Mouse (Mus musculus): Measurements from ENCODE around the gene Lingo2. TPM values are rescaled to one million over a fixed set of nuclear protein-coding genes. Genes with fewer than 3 reads are reported as not detected.

Lingo2 gene
- polyA plus RNA-seq, 1 experiment from 2014 or later = 0.06 TPM

GRCm38 (mm10) chr4:36730691-36731090 lies 220.9 kb downstream of the Lingo2 start:
- H3K4me3 ChIP-seq = no peak overlapping the region
- no peak overlapping the region for H3K27ac ChIP-seq
- WGBS (ENCODE audit: insufficient replicate concordance) = 64% methylated on average over 2 of the region's 2 CpGs
- no peaks in the 10 kb centered on the region for H3K27me3 ChIP-seq (replicated peaks)
- ATAC-seq = no peak
- no peaks in the 10 kb centered on the region for H3K4me1 ChIP-seq
- H3K36me3 ChIP-seq = no peaks in the 10 kb centered on the region
- no peak overlapping the region for H3K4me2 ChIP-seq
- no peak overlapping the region for H3K9ac ChIP-seq
- no peaks in the 10 kb centered on the region for H3K9me3 ChIP-seq (replicated peaks)

- WGBS (ENCODE audit: insufficient replicate concordance) = 40% methylated on average over 1 of the region's 1 CpGs
- H3K4me2 ChIP-seq = no peak overlapping the region
- H3K27me3 ChIP-seq (replicated peaks) = no peaks in the 10 kb centered on the region
- H3K9me3 ChIP-seq (replicated peaks) = no peaks in the 10 kb centered on the region
- no peaks in the 10 kb centered on the region for H3K36me3 ChIP-seq
- H3K9ac ChIP-seq = no peak overlapping the region
- no peak for ATAC-seq
- H3K4me3 ChIP-seq = no peak overlapping the region
- H3K4me1 ChIP-seq = no peaks in the 10 kb centered on the region
- no peak overlapping the region for H3K27ac ChIP-seq
These were observed 235.1 kb downstream of the Lingo2 start for GRCm38 (mm10) chr4:36716411-36716810.

GRCm38 (mm10) chr4:36698888-36699287 lies 252.7 kb downstream of the Lingo2 start:
- no peaks in the 10 kb centered on the region for H3K9me3 ChIP-seq (replicated peaks)
- no peaks in the 10 kb centered on the region for H3K27me3 ChIP-seq (replicated peaks)
- peak; percentile 63 for ATAC-seq
- no peak overlapping the region for H3K4me3 ChIP-seq
- 45% methylated on average over 3 of the region's 3 CpGs for WGBS (ENCODE audit: insufficient replicate concordance)
- H3K4me1 ChIP-seq = peaks cover 8% of the 10 kb centered on the region; the same call in 1 of the 2 replicates
- no peak overlapping the region for H3K9ac ChIP-seq
- H3K36me3 ChIP-seq = no peaks in the 10 kb centered on the region
- no peak overlapping the region for H3K4me2 ChIP-seq
- H3K27ac ChIP-seq = no peak overlapping the region

GRCm38 (mm10) chr4:36696810-36697209 lies 254.7 kb downstream of the Lingo2 start:
- WGBS (ENCODE audit: insufficient replicate concordance) = 46% methylated on average over 2 of the region's 2 CpGs
- Histone ChIP-seq H3K9ac (no peak overlapping the region), H3K4me3 (no peak overlapping the region), H3K4me1 (peaks cover 8% of the 10 kb centered on the region; the same call in 1 of the 2 replicates), H3K36me3 (no peaks in the 10 kb centered on the region), H3K4me2 (no peak overlapping the region), H3K27me3 (replicated peaks) (no peaks in the 10 kb centered on the region), H3K27ac (no peak overlapping the region), H3K9me3 (replicated peaks) (no peaks in the 10 kb centered on the region)
- ATAC-seq = peak; percentile 82

GRCm38 (mm10) chr4:36659920-36660319 lies 291.6 kb downstream of the Lingo2 start:
- no peak overlapping the region for H3K9ac ChIP-seq
- H3K4me3 ChIP-seq = no peak overlapping the region
- H3K4me1 ChIP-seq = no peaks in the 10 kb centered on the region
- 75% methylated on average over 2 of the region's 2 CpGs for WGBS (ENCODE audit: insufficient replicate concordance)
- no peak overlapping the region for H3K4me2 ChIP-seq
- H3K27me3 ChIP-seq (replicated peaks) = no peaks in the 10 kb centered on the region
- H3K36me3 ChIP-seq = no peaks in the 10 kb centered on the region
- no peak for ATAC-seq
- no peak overlapping the region for H3K27ac ChIP-seq
- no peaks in the 10 kb centered on the region for H3K9me3 ChIP-seq (replicated peaks)

- H3K27ac ChIP-seq = no peak overlapping the region
- no peak overlapping the region for H3K4me2 ChIP-seq
- H3K4me1 ChIP-seq = no peaks in the 10 kb centered on the region
- no peak overlapping the region for H3K9ac ChIP-seq
- no peak overlapping the region for H3K4me3 ChIP-seq
- no peaks in the 10 kb centered on the region for H3K36me3 ChIP-seq
- H3K27me3 ChIP-seq (replicated peaks) = no peaks in the 10 kb centered on the region
- ATAC-seq = no peak
- no peaks in the 10 kb centered on the region for H3K9me3 ChIP-seq (replicated peaks)
These were observed 303.8 kb downstream of the Lingo2 start for GRCm38 (mm10) chr4:36647753-36648152.

GRCm38 (mm10) chr4:36635666-36636065 lies 315.9 kb downstream of the Lingo2 start:
- H3K4me1 ChIP-seq = no peaks in the 10 kb centered on the region
- H3K27me3 ChIP-seq (replicated peaks) = no peaks in the 10 kb centered on the region
- no peak overlapping the region for H3K9ac ChIP-seq
- no peak for ATAC-seq
- H3K36me3 ChIP-seq = no peaks in the 10 kb centered on the region
- no peak overlapping the region for H3K27ac ChIP-seq
- 58% methylated on average over 2 of the region's 2 CpGs for whole genome bisulfite sequencing (ENCODE audit: insufficient replicate concordance)
- H3K4me3 ChIP-seq = no peak overlapping the region
- H3K4me2 ChIP-seq = no peak overlapping the region
- H3K9me3 ChIP-seq (replicated peaks) = no peaks in the 10 kb centered on the region

- Histone ChIP-seq H3K4me2 (no peak overlapping the region), H3K9ac (no peak overlapping the region), H3K4me1 (no peaks in the 10 kb centered on the region), H3K9me3 (replicated peaks) (no peaks in the 10 kb centered on the region), H3K27me3 (replicated peaks) (no peaks in the 10 kb centered on the region), H3K36me3 (no peaks in the 10 kb centered on the region), H3K4me3 (no peak overlapping the region), H3K27ac (no peak overlapping the region)
- ATAC-seq = no peak
- 56% methylated on average over 5 of the region's 5 CpGs for WGBS (ENCODE audit: insufficient replicate concordance)
These were observed 374.7 kb downstream of the Lingo2 start for GRCm38 (mm10) chr4:36576801-36577200.

GRCm38 (mm10) chr4:36576256-36576655 lies 375.3 kb downstream of the Lingo2 start:
- Histone ChIP-seq H3K4me2 (no peak overlapping the region), H3K9ac (no peak overlapping the region), H3K36me3 (no peaks in the 10 kb centered on the region), H3K9me3 (replicated peaks) (no peaks in the 10 kb centered on the region), H3K27me3 (replicated peaks) (no peaks in the 10 kb centered on the region), H3K4me3 (no peak overlapping the region), H3K27ac (no peak overlapping the region), H3K4me1 (no peaks in the 10 kb centered on the region)
- WGBS (ENCODE audit: insufficient replicate concordance) = 63% methylated on average over 3 of the region's 3 CpGs
- ATAC-seq = no peak

- no peak overlapping the region for H3K4me2 ChIP-seq
- no peaks in the 10 kb centered on the region for H3K9me3 ChIP-seq (replicated peaks)
- H3K4me3 ChIP-seq = no peak overlapping the region
- no peak overlapping the region for H3K9ac ChIP-seq
- H3K36me3 ChIP-seq = no peaks in the 10 kb centered on the region
- no peak overlapping the region for H3K27ac ChIP-seq
- no peaks in the 10 kb centered on the region for H3K4me1 ChIP-seq
- ATAC-seq = no peak
- WGBS (ENCODE audit: insufficient replicate concordance) = 62% methylated on average over 1 of the region's 1 CpGs
- no peaks in the 10 kb centered on the region for H3K27me3 ChIP-seq (replicated peaks)
These were observed 385.0 kb downstream of the Lingo2 start for GRCm38 (mm10) chr4:36566544-36566943.

GRCm38 (mm10) chr4:36560997-36561396 lies 390.6 kb downstream of the Lingo2 start:
- Histone ChIP-seq H3K4me3 (no peak overlapping the region), H3K4me1 (no peaks in the 10 kb centered on the region), H3K36me3 (no peaks in the 10 kb centered on the region), H3K4me2 (no peak overlapping the region), H3K9ac (no peak overlapping the region), H3K9me3 (replicated peaks) (no peaks in the 10 kb centered on the region), H3K27ac (no peak overlapping the region), H3K27me3 (replicated peaks) (no peaks in the 10 kb centered on the region)
- 40% methylated on average over 1 of the region's 1 CpGs for WGBS (ENCODE audit: insufficient replicate concordance)
- ATAC-seq = no peak

GRCm38 (mm10) chr4:36540664-36541360 lies 410.7 kb downstream of the Lingo2 start:
- H3K4me3 ChIP-seq = no peak overlapping the region
- H3K9me3 ChIP-seq (replicated peaks) = no peaks in the 10 kb centered on the region
- no peaks in the 10 kb centered on the region for H3K27me3 ChIP-seq (replicated peaks)
- H3K27ac ChIP-seq = no peak overlapping the region
- 41% methylated on average over 2 of the region's 2 CpGs for WGBS (ENCODE audit: insufficient replicate concordance)
- no peak for ATAC-seq
- no peak overlapping the region for H3K9ac ChIP-seq
- H3K36me3 ChIP-seq = no peaks in the 10 kb centered on the region
- no peak overlapping the region for H3K4me2 ChIP-seq
- H3K4me1 ChIP-seq = no peaks in the 10 kb centered on the region

- H3K4me3 ChIP-seq = no peak overlapping the region
- H3K9me3 ChIP-seq (replicated peaks) = no peaks in the 10 kb centered on the region
- no peaks in the 10 kb centered on the region for H3K36me3 ChIP-seq
- 74% methylated on average over 2 of the region's 2 CpGs for WGBS (ENCODE audit: insufficient replicate concordance)
- no peak overlapping the region for H3K4me2 ChIP-seq
- no peak overlapping the region for H3K27ac ChIP-seq
- no peaks in the 10 kb centered on the region for H3K27me3 ChIP-seq (replicated peaks)
- no peaks in the 10 kb centered on the region for H3K4me1 ChIP-seq
- ATAC-seq = no peak
- no peak overlapping the region for H3K9ac ChIP-seq
These were observed 417.7 kb downstream of the Lingo2 start for GRCm38 (mm10) chr4:36533895-36534294.
